ENCODE assay signal across 8 mouse cellular contexts in the genomic region with DNA sequence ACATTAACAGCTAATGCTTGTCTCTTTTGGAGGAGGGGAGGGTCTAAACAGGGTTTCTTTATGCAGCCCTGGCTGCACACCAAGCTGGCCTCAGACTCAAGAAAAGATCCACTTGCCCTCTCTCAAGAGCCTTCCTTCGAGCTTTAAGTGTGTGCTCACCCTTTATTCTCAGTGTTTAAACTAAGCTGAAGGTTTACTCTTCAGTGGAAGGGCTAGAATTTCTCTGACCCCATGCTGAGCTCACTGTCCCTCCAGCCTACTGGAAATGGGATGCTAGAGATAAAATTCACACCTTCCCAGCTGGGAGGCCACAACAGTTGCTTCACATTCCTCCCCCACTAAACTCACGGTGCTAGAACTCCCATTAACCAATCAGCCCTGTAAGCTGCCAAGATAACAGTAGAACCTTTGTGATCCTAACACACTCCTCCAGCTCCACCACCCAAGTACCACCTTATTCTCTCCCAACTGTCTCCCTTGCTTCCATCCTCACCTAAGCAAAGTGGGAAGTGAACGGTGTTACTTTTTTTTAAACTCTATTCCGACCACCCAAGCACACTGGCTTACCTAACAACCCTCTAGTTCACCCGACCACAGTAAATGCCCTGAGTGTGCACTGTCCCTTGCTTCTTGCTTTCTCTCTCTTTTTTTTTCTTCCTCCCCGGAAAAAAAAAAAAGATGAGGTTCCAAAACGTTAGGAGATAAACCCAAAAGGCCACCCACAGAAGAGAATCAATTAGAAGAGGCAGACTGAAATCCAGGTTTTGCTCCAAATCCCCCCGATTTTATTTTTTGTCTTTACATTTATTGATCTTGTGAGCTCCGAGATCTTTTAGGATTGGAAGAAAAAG. TPM values are rescaled to one million over a fixed set of nuclear protein-coding genes. Genes with fewer than 3 reads are reported as not detected.
A peak's percentile ranks its signal among the peaks of the same experiment; 100 is the strongest.
DNase-seq lines count a peak whose midpoint lies in the region; ATAC-seq and TF ChIP-seq lines count a peak whose summit lies in the region.

No protein-coding gene starts in this region.

- no peak for TF ChIP-seq EP300 in ES-Bruce4 (IDR thresholded peaks at IDR 0.05; ENCODE audit: insufficient read depth, low read depth, low read length)

- WGBS in cerebellum, adult 2 months, result 17% methylated on average over 9 of the region's 9 CpGs
- WGBS in forebrain, embryonic 14.5 days, result 30% methylated on average over 8 of the region's 9 CpGs
- WGBS in lung, embryonic 16.5 days, result 13% methylated on average over 9 of the region's 9 CpGs

- H3K4me2 ChIP-seq in forebrain, embryonic 14.5 days (ENCODE audit: low read length), result peak overlapping the region; percentile 51
- peak overlapping the region; percentile 57 for H3K4me2 ChIP-seq in lung, embryonic 16.5 days (ENCODE audit: low read depth, low read length)

- TF ChIP-seq CTCF in cerebellum, adult 2 months (IDR thresholded peaks at IDR 0.05; ENCODE audit: borderline replicate concordance, insufficient read depth, low read depth, low read length), result no peak
- no peak for TF ChIP-seq CTCF in ES-Bruce4 (IDR thresholded peaks at IDR 0.05; ENCODE audit: low read depth, low read length)

- H3K27me3 ChIP-seq in cerebellum, adult 2 months (ENCODE audit: control insufficient read depth, insufficient read depth, low read length), result no peaks in the 10 kb centered on the region
- no peaks in the 10 kb centered on the region for H3K27me3 ChIP-seq in ES-Bruce4 (ENCODE audit: control insufficient read depth, insufficient read depth, low read length, poor library complexity, severe bottlenecking)
- H3K27me3 ChIP-seq in forebrain, embryonic 14.5 days (replicated peaks; ENCODE audit: control insufficient read depth, insufficient read depth, low read length), result no peaks in the 10 kb centered on the region
- H3K27me3 ChIP-seq in lung, embryonic 16.5 days (ENCODE audit: control insufficient read depth, insufficient read depth, low read depth, low read length), result no peaks in the 10 kb centered on the region

- DNase-seq in cerebellum, adult 2 months, result peak in 1 of 2 experiments; percentile 22
- no peak for DNase-seq in cerebellum, adult 9-10 months
- DNase-seq in forebrain, embryonic 14.5 days (ENCODE audit: low spot score), result peak; percentile 33
- no peak for DNase-seq in adrenal gland, postnatal 4 days (ENCODE audit: low spot score in 2 of 2)
- no peak for DNase-seq in right cerebral cortex, postnatal 36 days (ENCODE audit: low spot score in 2 of 2)
- no peak for DNase-seq in gastrocnemius, postnatal 4 days (ENCODE audit: low spot score in 2 of 2)

- no peaks in the 10 kb centered on the region; the same call in 1 of the 2 replicates for H3K4me1 ChIP-seq in cerebellum, adult 2 months (ENCODE audit: control insufficient read depth, insufficient read depth, low read length)
- H3K4me1 ChIP-seq in ES-Bruce4 (ENCODE audit: control insufficient read depth, insufficient read depth, low read length), result no peaks in the 10 kb centered on the region
- H3K4me1 ChIP-seq in forebrain, embryonic 14.5 days (ENCODE audit: control insufficient read depth, insufficient read depth, low read length), result no peaks in the 10 kb centered on the region
- no peaks in the 10 kb centered on the region for H3K4me1 ChIP-seq in lung, embryonic 16.5 days (replicated peaks; ENCODE audit: control insufficient read depth, insufficient read depth, low read length)

- no peak for TF ChIP-seq POLR2A in cerebellum, adult 2 months (IDR thresholded peaks at IDR 0.05; ENCODE audit: borderline replicate concordance, insufficient read depth, low read length)
- TF ChIP-seq POLR2A in ES-Bruce4 (IDR thresholded peaks at IDR 0.05; ENCODE audit: insufficient read depth, low read length), result no peak

- no peaks in the 10 kb centered on the region for H3K9me3 ChIP-seq in ES-Bruce4 (replicated peaks; ENCODE audit: control insufficient read depth, insufficient read depth, low read length, poor library complexity, severe bottlenecking)
- no peaks in the 10 kb centered on the region for H3K9me3 ChIP-seq in forebrain, embryonic 14.5 days (replicated peaks; ENCODE audit: control insufficient read depth, low read length)
- no peaks in the 10 kb centered on the region for H3K9me3 ChIP-seq in lung, embryonic 16.5 days (ENCODE audit: control insufficient read depth, low read length)

- peak overlapping the region; percentile 37 for H3K4me3 ChIP-seq in cerebellum, adult 2 months (replicated peaks; ENCODE audit: insufficient read depth, low read depth, low read length)
- peak overlapping the region; percentile 72 for H3K4me3 ChIP-seq in ES-Bruce4 (ENCODE audit: low read depth, low read length)
- H3K4me3 ChIP-seq in forebrain, embryonic 14.5 days (ENCODE audit: low read depth, low read length), result peak overlapping the region; percentile 52
- H3K4me3 ChIP-seq in lung, embryonic 16.5 days (ENCODE audit: low read length), result peak overlapping the region; percentile 68

- H3K27ac ChIP-seq in cerebellum, adult 2 months (ENCODE audit: insufficient read depth, low read length), result no peak overlapping the region
- H3K27ac ChIP-seq in ES-Bruce4 (ENCODE audit: insufficient read depth, low read length), result no peak overlapping the region; the same call in 1 of the 2 replicates
- H3K27ac ChIP-seq in forebrain, embryonic 14.5 days (ENCODE audit: low read depth, low read length), result no peak overlapping the region
- H3K27ac ChIP-seq in lung, embryonic 16.5 days (ENCODE audit: low read length), result peak overlapping the region; percentile 21; the same call in 1 of the 2 replicates

- H3K36me3 ChIP-seq in ES-Bruce4 (ENCODE audit: control insufficient read depth, insufficient read depth, low read length, poor library complexity, severe bottlenecking), result no peaks in the 10 kb centered on the region
- no peaks in the 10 kb centered on the region for H3K36me3 ChIP-seq in forebrain, embryonic 14.5 days (ENCODE audit: control insufficient read depth, insufficient read depth, low read length)
- H3K36me3 ChIP-seq in lung, embryonic 16.5 days (ENCODE audit: control insufficient read depth, insufficient read depth, low read length), result no peaks in the 10 kb centered on the region

- peak overlapping the region; percentile 91 for H3K9ac ChIP-seq in ES-Bruce4 (ENCODE audit: low read depth, poor library complexity, severe bottlenecking)
- peak overlapping the region; percentile 88 for H3K9ac ChIP-seq in forebrain, embryonic 14.5 days (ENCODE audit: low read length)
- peak overlapping the region; percentile 40 for H3K9ac ChIP-seq in lung, embryonic 16.5 days (ENCODE audit: low read length)

- ATAC-seq in forebrain, embryonic 14.5 days, result no peak
- ATAC-seq in lung, embryonic 16.5 days (ENCODE audit: low read depth), result no peak; the same call in 1 of the 2 replicates

RNA-seq across cellular contexts. Expression of gene Sms, which starts 2.0 kb away (rescaled TPM):
- 79.0 and 81.8 TPM in 2 replicates for polyA plus RNA-seq in cerebellum, adult 2 months (2012; rRNA removed)
- 95.5 and 98.7 TPM in 2 replicates for polyA plus RNA-seq in ES-Bruce4 (2011; ENCODE audit: insufficient read depth, insufficient read length, low read depth, missing spikeins)
- 102 and 111 TPM in 2 replicates for polyA plus RNA-seq in forebrain, embryonic 14.5 days (2014; fragmentation: Nextera tagmentation; extraction: Ambion mirVana)
- polyA plus RNA-seq in lung, embryonic 16.5 days (2015; fragmentation: Nextera tagmentation; extraction: Ambion mirVana), result 66.2 and 71.0 TPM in 2 replicates
- 10 to 100 TPM; 26.0 to 27.3 TPM for total RNA-seq in adrenal gland, postnatal 4 days (2021)
- 10 to 100 TPM; 45.6 to 72.1 TPM for total RNA-seq in gastrocnemius, postnatal 4 days (2021)

Comparison
In these comparisons a context has a peak if more than half of its experiments do, and no peak if none do; other contexts are left out.
1. H3K9ac ChIP-seq: peak in every context shown above with its lines; median percentile 91 in ES-Bruce4; 88 in forebrain, embryonic 14.5 days; 40 in lung, embryonic 16.5 days.